In the genomic region with DNA sequence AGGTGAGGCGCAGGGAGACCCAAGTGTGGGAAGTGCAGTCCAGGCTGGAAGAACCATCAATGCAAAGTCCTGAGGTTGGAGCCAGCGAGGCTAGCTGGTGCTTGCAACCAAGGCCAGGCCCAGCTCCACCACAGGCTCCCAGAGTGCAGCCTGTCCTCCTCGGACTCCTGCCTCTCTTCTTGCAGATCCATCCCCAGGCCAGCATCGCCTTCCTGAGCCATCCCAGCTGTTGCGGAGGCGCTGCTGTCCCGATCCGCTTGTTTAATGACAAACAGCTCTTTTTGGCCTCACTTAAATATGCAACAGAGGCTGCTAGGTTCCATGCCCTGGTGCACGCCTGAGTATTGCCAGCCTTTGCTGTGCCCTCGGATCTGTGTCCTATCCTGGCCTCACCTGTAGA, we compare ENCODE assay signal across 13 mouse cellular contexts.
DNase-seq lines count a peak whose midpoint lies in the region; ATAC-seq lines count a peak whose summit lies in the region.
"Had no signal": no experiment of that assay in that cellular context is flagged by ENCODE, and none has a peak within 500 bp of the region (broad histone marks: within the 10 kb centered on the region; RNA-seq: fewer than 3 reads in every experiment).

No protein-coding gene starts in this region.

- no peak overlapping the region for H3K4me3 ChIP-seq in kidney, embryonic 15.5 days (replicated peaks)
- H3K4me3 ChIP-seq in embryonic facial prominence, embryonic 15.5 days (replicated peaks), result no peak overlapping the region
- no peak overlapping the region for H3K4me3 ChIP-seq in intestine, embryonic 14.5 days (ENCODE audit: low read depth, low read length)
- H3K4me3 ChIP-seq: heart, adult 2 months; limb, embryonic 13.5 days had no signal

- peak overlapping the region; percentile 64 for H3K27ac ChIP-seq in kidney, embryonic 15.5 days
- 0 out of 2 replicates have a peak overlapping the region, but pooled peaks have one; percentile 63 for H3K27ac ChIP-seq in embryonic facial prominence, embryonic 15.5 days (replicated peaks)
- peak overlapping the region; percentile 73 for H3K27ac ChIP-seq in intestine, embryonic 14.5 days (ENCODE audit: low read depth)
- H3K27ac ChIP-seq: heart, adult 2 months; limb, embryonic 13.5 days had no signal

- peak; percentile 41; the same call in 1 of the 2 replicates for ATAC-seq in kidney, embryonic 15.5 days (replicated peaks; ENCODE audit: low FRiP score)
- ATAC-seq in embryonic facial prominence, embryonic 15.5 days (ENCODE audit: insufficient number of reproducible peaks, low FRiP score, low TSS enrichment, low read depth), result no peak
- ATAC-seq in intestine, embryonic 14.5 days (replicated peaks; ENCODE audit: low FRiP score, low TSS enrichment, low read depth), result no peak
- no peak for ATAC-seq in activated CD4-positive, CD25-positive, alpha-beta regulatory T cell, adult 4 months
- ATAC-seq: hindbrain, embryonic 16.5 days had no signal

- WGBS in kidney, embryonic 15.5 days, result 43% methylated on average over 10 of the region's 10 CpGs
- 50% methylated on average over 10 of the region's 10 CpGs for WGBS in embryonic facial prominence, embryonic 15.5 days
- WGBS in intestine, embryonic 14.5 days, result 46% methylated on average over 10 of the region's 10 CpGs

- H3K27me3 ChIP-seq in kidney, embryonic 15.5 days, result no peaks in the 10 kb centered on the region; the same call in 1 of the 2 replicates
- no peaks in the 10 kb centered on the region for H3K27me3 ChIP-seq in embryonic facial prominence, embryonic 15.5 days
- no peaks in the 10 kb centered on the region for H3K27me3 ChIP-seq in intestine, embryonic 14.5 days (replicated peaks; ENCODE audit: control insufficient read depth, insufficient read depth, low read length)

- H3K9ac ChIP-seq in kidney, embryonic 15.5 days, result no peak overlapping the region
- no peak overlapping the region for H3K9ac ChIP-seq in embryonic facial prominence, embryonic 15.5 days
- H3K9ac ChIP-seq in intestine, embryonic 14.5 days (ENCODE audit: low read length), result no peak overlapping the region
- H3K9ac ChIP-seq: limb, embryonic 13.5 days had no signal

- peaks cover 31% of the 10 kb centered on the region for H3K4me1 ChIP-seq in kidney, embryonic 15.5 days
- peaks cover 20% of the 10 kb centered on the region for H3K4me1 ChIP-seq in embryonic facial prominence, embryonic 15.5 days
- peaks cover 15% of the 10 kb centered on the region for H3K4me1 ChIP-seq in intestine, embryonic 14.5 days (replicated peaks; ENCODE audit: control insufficient read depth, insufficient read depth, low read length)

- H3K9me3 ChIP-seq in kidney, embryonic 15.5 days (replicated peaks), result no peaks in the 10 kb centered on the region
- no peaks in the 10 kb centered on the region for H3K9me3 ChIP-seq in embryonic facial prominence, embryonic 15.5 days (replicated peaks)
- no peaks in the 10 kb centered on the region for H3K9me3 ChIP-seq in intestine, embryonic 14.5 days (ENCODE audit: control insufficient read depth, low read length)
- H3K9me3 ChIP-seq: limb, embryonic 13.5 days had no signal

- no peaks in the 10 kb centered on the region for H3K36me3 ChIP-seq in kidney, embryonic 15.5 days
- no peaks in the 10 kb centered on the region for H3K36me3 ChIP-seq in embryonic facial prominence, embryonic 15.5 days
- no peaks in the 10 kb centered on the region for H3K36me3 ChIP-seq in intestine, embryonic 14.5 days (ENCODE audit: control insufficient read depth, insufficient read depth, low read length)
- H3K36me3 ChIP-seq: limb, embryonic 13.5 days had no signal

- no peak overlapping the region for H3K4me2 ChIP-seq in kidney, embryonic 15.5 days
- no peak overlapping the region for H3K4me2 ChIP-seq in embryonic facial prominence, embryonic 15.5 days (replicated peaks)
- H3K4me2 ChIP-seq in intestine, embryonic 14.5 days (ENCODE audit: low read length), result no peak overlapping the region
- H3K4me2 ChIP-seq: limb, embryonic 13.5 days had no signal

- DNase-seq in kidney, adult 9 months, result no peak
- no peak for DNase-seq in intestine, embryonic 14.5 days (ENCODE audit: low spot score)
- DNase-seq in lung, postnatal 14 days, result peak; percentile 61
- no peak for DNase-seq in ovary, postnatal 10 days (ENCODE audit: low spot score)
- DNase-seq in ovary, postnatal 14 days (ENCODE audit: low spot score), result no peak
- DNase-seq: cerebellum, adult 11 months; thymus, postnatal 25 days had no signal
